Mouse (Mus musculus): ENCODE measurements at regions not wholly inside any gene's neighbourhood (a gene's known extent, or its start where the extent isn't known, plus 50 kb on each side); places are given as distances from the start of the nearest gene placed in this dataset.

DNA sequence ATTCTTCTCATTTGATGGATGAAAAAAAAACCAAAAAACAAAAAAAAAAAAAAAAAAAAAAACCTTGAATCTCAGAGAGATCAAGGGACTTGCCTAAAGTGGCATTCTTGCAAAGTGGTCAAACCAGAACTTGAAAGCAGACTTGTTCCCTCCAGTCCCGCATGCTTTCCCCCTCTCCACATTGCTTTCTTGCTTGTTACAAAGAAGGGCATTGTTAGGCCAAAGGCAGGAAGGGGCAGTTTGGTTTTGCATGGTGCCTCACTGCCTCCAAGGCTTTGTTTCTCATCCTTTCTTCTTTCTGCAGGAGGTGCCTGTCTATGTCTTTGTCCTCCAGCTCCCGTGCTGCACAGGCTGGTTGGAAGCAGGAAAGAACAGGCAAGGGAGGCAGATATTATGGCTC lies 356.2 kb upstream of the Tenm4 start:
- TF ChIP-seq EP300 (IDR thresholded peaks at IDR 0.05; ENCODE audit: low read depth) (no peak), CTCF (IDR thresholded peaks at IDR 0.05; ENCODE audit: low read depth) (no peak)
